Mouse (Mus musculus) kidney, embryonic 15.5 days (tissue): ENCODE measurements at regions not wholly inside any gene's neighbourhood (a gene's known extent, or its start where the extent isn't known, plus 50 kb on each side); places are given as distances from the start of the nearest gene placed in this dataset.

ENCODE experiments used
- ATAC-seq: fragments of 200-750 bp; cut with Nextera tagmentation; replicated peaks from 2 replicates; pipeline ENCODE4 v1.8.0; 2017; ENCODE audit warnings: moderate TSS enrichment; ENCODE audit not compliant: low FRiP score
- H3K27ac ChIP-seq: fragments of 300-500 bp; sonication (generic); 2 replicates; pipeline ENCODE4 v1.5.1; 2015; ENCODE audit warnings: mild to moderate bottlenecking, inconsistent platforms
- H3K27me3 ChIP-seq: fragments of 300-500 bp; sonication (generic); 2 replicates; pipeline ENCODE4 v1.6.1; 2015; ENCODE audit warnings: inconsistent platforms
- H3K36me3 ChIP-seq: fragments of 300-500 bp; sonication (generic); 2 replicates; pipeline ENCODE4 v1.6.1; 2015; ENCODE audit warnings: inconsistent platforms
- H3K4me1 ChIP-seq: fragments of 300-500 bp; sonication (generic); 2 replicates; pipeline ENCODE4 v1.6.1; 2015; ENCODE audit warnings: inconsistent platforms
- H3K4me2 ChIP-seq: fragments of 300-500 bp; sonication (generic); 2 replicates; pipeline ENCODE4 v1.6.1; 2015; ENCODE audit warnings: moderate library complexity, mild to moderate bottlenecking, inconsistent platforms
- H3K4me3 ChIP-seq: fragments of 300-500 bp; sonication (generic); replicated peaks from 2 replicates; pipeline ENCODE4 v1.5.1; 2015; ENCODE audit warnings: mild to moderate bottlenecking, inconsistent platforms
- H3K9ac ChIP-seq: fragments of 300-500 bp; sonication (generic); 2 replicates; pipeline ENCODE4 v1.6.1; 2015; ENCODE audit warnings: mild to moderate bottlenecking, inconsistent platforms
- H3K9me3 ChIP-seq: fragments of 300-500 bp; sonication (generic); replicated peaks from 2 replicates; pipeline ENCODE4 v1.6.1; 2016; ENCODE audit warnings: inconsistent platforms
- WGBS: fragments of 180-500 bp; shearing (Covaris S2); methylation state at CpG from one replicate; pipeline ENCODE4 v1.1.7; 2015; ENCODE audit warnings: mixed read lengths; 5-methylcytosine and 5-hydroxymethylcytosine counted together

GRCm38 (mm10) chr9:31684812-31685188 is 220.5 kb upstream of the Tmem45b start:
- H3K36me3 ChIP-seq = no peaks in the 10 kb centered on the region
- H3K4me2 ChIP-seq = peak overlapping the region; percentile 43; the same call in 1 of the 2 replicates
- no peak for ATAC-seq
- H3K4me1 ChIP-seq = peaks cover 76% of the 10 kb centered on the region
- no peak overlapping the region for H3K27ac ChIP-seq
- H3K9ac ChIP-seq = no peak overlapping the region
- H3K4me3 ChIP-seq = no peak overlapping the region
- no peaks in the 10 kb centered on the region for H3K9me3 ChIP-seq
- 0 out of 2 replicates have a peak, but pooled peaks cover 10% of the 10 kb centered on the region for H3K27me3 ChIP-seq
- WGBS = 53% methylated on average over 8 of the region's 8 CpGs

DNA sequence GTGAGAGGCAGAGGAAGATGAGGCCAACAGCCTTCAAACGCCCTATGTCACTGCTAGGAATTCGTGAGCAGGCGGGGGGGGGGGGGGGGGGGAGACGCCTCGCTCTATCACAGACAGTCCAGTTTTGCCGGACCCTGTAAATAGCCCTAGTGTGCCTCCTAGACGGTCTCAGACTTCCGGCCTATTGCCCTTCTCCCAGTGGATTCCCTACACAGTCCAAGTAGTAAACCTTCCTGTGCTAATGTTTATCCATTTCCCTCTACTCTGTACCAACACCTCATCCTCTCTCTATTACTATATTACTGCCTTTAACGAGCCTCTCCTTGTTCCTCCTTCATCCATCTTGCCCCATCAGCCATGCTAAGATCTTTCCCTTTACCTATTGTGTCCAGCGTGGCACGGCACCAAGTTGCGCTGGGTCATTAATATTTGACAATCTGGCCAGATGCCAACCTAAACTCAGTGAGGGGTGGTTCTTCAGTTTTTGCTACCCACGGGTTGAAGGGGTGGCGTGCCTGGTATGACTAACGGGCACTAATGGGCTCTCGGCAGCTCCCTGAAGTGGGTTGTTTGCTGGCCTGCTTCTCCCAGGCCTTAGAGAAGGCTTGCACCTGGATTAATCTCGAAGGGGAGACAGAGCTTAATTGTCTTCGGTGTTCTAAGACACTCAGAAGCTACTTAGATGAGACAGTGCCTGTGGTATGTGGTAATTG is 220.0 kb upstream of the Tmem45b start:
- Histone ChIP-seq H3K36me3 (no peaks in the 10 kb centered on the region), H3K27ac (no peak overlapping the region; the same call in 1 of the 2 replicates), H3K4me2 (peak overlapping the region; percentile 43), H3K4me1 (peaks cover 75% of the 10 kb centered on the region), H3K9me3 (no peaks in the 10 kb centered on the region), H3K9ac (no peak overlapping the region), H3K27me3 (0 out of 2 replicates have a peak, but pooled peaks cover 8% of the 10 kb centered on the region), H3K4me3 (no peak overlapping the region)
- 0 out of 2 replicates have a peak, but pooled peaks have one; percentile 24 for ATAC-seq
- WGBS = 26% methylated on average over 15 of the region's 18 CpGs

- ATAC-seq = peak; percentile 44
- Histone ChIP-seq H3K4me1 (peaks cover 67% of the 10 kb centered on the region), H3K4me2 (peak overlapping the region; percentile 43), H3K36me3 (no peaks in the 10 kb centered on the region), H3K4me3 (no peak overlapping the region), H3K27ac (0 out of 2 replicates have a peak overlapping the region, but pooled peaks have one; percentile 24), H3K27me3 (0 out of 2 replicates have a peak, but pooled peaks cover 5% of the 10 kb centered on the region), H3K9me3 (no peaks in the 10 kb centered on the region), H3K9ac (no peak overlapping the region)
- 4% methylated on average over 19 of the region's 19 CpGs for WGBS
Measured at GRCm38 (mm10) chr9:31683302-31684081, 219.2 kb upstream of the Tmem45b start.

GRCm38 (mm10) chr9:31682893-31683292 is 218.6 kb upstream of the Tmem45b start:
- H3K9me3 ChIP-seq = no peaks in the 10 kb centered on the region
- no peaks in the 10 kb centered on the region for H3K36me3 ChIP-seq
- ATAC-seq = no peak
- peak overlapping the region; percentile 43 for H3K4me2 ChIP-seq
- H3K27ac ChIP-seq = 0 out of 2 replicates have a peak overlapping the region, but pooled peaks have one; percentile 24
- 0 out of 2 replicates have a peak, but pooled peaks cover 5% of the 10 kb centered on the region for H3K27me3 ChIP-seq
- WGBS = 34% methylated on average over 6 of the region's 6 CpGs
- no peak overlapping the region for H3K4me3 ChIP-seq
- peaks cover 61% of the 10 kb centered on the region for H3K4me1 ChIP-seq
- H3K9ac ChIP-seq = no peak overlapping the region

DNA sequence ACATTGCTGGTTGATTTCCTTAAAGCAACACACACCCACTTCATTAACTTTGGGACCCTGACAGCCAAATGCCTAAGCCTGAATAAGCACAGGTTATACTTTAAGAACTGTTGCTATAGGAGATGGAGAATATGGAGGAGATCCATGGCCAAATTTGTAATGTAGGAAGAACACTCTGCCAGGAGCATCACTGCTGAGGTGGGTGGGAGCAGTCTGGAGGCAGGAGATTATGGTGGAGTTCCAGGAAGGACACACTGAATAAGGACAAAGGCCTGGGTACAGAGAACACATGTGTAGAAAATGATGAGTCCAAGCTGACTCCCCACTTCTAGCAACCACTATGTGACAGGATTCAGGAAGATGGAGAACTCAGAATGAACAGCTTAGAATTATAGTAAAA is 212.9 kb upstream of the Tmem45b start:
- Histone ChIP-seq H3K9me3 (no peaks in the 10 kb centered on the region), H3K9ac (no peak overlapping the region), H3K36me3 (no peaks in the 10 kb centered on the region), H3K4me1 (peaks cover 9% of the 10 kb centered on the region), H3K27ac (no peak overlapping the region), H3K4me2 (no peak overlapping the region), H3K4me3 (no peak overlapping the region), H3K27me3 (no peaks in the 10 kb centered on the region)
- no peak for ATAC-seq

DNA sequence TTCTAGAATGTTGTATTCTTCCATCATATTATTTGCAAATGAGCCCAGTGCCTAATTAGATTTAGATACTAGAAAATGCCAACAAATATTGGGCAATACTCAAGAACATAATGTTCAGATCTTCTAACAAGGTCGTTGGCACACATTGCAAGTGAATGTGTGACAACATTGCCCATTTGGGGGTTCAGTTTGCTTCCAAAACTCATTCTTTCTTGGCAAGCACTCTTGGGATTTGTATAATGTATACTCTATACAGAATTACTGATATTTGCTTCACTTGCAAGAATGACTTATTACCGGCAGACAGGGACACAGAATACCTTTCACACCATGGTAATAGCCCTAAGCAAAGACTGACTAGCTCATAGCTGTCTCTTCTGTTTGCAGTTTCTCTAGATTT is 194.8 kb upstream of the Tmem45b start:
- Histone ChIP-seq H3K36me3 (no peaks in the 10 kb centered on the region), H3K4me2 (no peak overlapping the region), H3K27me3 (no peaks in the 10 kb centered on the region), H3K9me3 (no peaks in the 10 kb centered on the region), H3K27ac (no peak overlapping the region), H3K4me1 (0 out of 2 replicates have a peak, but pooled peaks cover 3% of the 10 kb centered on the region), H3K9ac (no peak overlapping the region), H3K4me3 (no peak overlapping the region)
- ATAC-seq = no peak
- 76% methylated on average over 2 of the region's 2 CpGs for WGBS

GRCm38 (mm10) chr9:31657612-31658011 is 193.3 kb upstream of the Tmem45b start:
- 93% methylated on average over 4 of the region's 4 CpGs for WGBS
- ATAC-seq = no peak
- Histone ChIP-seq H3K36me3 (no peaks in the 10 kb centered on the region), H3K9me3 (no peaks in the 10 kb centered on the region), H3K27ac (no peak overlapping the region), H3K4me3 (no peak overlapping the region), H3K4me1 (0 out of 2 replicates have a peak, but pooled peaks cover 3% of the 10 kb centered on the region), H3K9ac (no peak overlapping the region), H3K4me2 (no peak overlapping the region), H3K27me3 (no peaks in the 10 kb centered on the region)

DNA sequence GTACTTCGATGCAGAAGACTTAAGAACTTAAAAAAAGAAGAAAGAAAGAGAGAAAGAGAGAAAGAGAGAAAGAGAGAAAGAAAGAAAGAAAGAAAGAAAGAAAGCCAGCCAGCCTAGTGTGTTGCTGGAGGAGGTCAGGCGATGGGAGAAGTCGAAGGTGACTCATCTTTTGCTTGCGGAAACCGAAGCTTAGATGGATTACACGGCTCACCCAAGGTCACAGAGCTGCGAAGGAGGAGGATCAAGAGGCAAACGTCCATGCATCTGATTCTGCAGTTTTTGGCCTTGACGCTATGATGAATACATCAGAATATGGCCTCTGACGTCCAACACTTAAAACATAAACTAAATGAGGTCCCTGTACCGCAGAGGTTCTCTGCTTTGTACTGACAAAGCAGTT is 192.4 kb upstream of the Tmem45b start:
- 50% methylated on average over 11 of the region's 11 CpGs for WGBS
- Histone ChIP-seq H3K36me3 (no peaks in the 10 kb centered on the region), H3K9ac (no peak overlapping the region), H3K4me2 (no peak overlapping the region), H3K27me3 (no peaks in the 10 kb centered on the region), H3K4me3 (no peak overlapping the region), H3K4me1 (0 out of 2 replicates have a peak, but pooled peaks cover 3% of the 10 kb centered on the region), H3K27ac (no peak overlapping the region), H3K9me3 (no peaks in the 10 kb centered on the region)
- no peak for ATAC-seq

- no peak overlapping the region for H3K4me2 ChIP-seq
- no peaks in the 10 kb centered on the region for H3K9me3 ChIP-seq
- 79% methylated on average over 6 of the region's 6 CpGs for WGBS
- no peaks in the 10 kb centered on the region for H3K36me3 ChIP-seq
- ATAC-seq = no peak
- no peak overlapping the region for H3K27ac ChIP-seq
- no peak overlapping the region for H3K4me3 ChIP-seq
- 0 out of 2 replicates have a peak, but pooled peaks cover 3% of the 10 kb centered on the region for H3K4me1 ChIP-seq
- no peak overlapping the region for H3K9ac ChIP-seq
- H3K27me3 ChIP-seq = no peaks in the 10 kb centered on the region
Measured at GRCm38 (mm10) chr9:31654747-31655146, 190.5 kb upstream of the Tmem45b start.

DNA sequence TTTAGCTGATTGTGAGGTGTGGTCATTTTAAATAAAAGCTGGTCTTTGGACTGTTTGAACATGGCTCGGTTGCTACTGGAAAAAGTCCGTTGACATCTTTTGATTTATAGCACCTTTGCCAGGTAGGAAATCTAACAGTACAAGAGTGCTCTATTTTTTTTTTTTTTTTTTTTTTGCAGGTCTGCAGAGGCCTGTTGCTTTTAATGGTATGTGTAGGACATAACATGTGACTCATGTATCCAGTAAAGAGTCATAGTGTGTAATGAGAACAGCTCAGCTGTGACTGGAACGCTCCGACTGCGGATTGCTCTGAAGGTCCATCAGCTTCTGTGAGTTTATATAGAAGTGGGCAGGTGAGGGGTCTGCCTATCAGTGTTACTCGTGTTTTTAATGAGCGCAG is 190.0 kb upstream of the Tmem45b start:
- Histone ChIP-seq H3K4me3 (no peak overlapping the region), H3K9me3 (no peaks in the 10 kb centered on the region), H3K36me3 (no peaks in the 10 kb centered on the region), H3K27me3 (no peaks in the 10 kb centered on the region), H3K9ac (no peak overlapping the region), H3K27ac (no peak overlapping the region), H3K4me2 (no peak overlapping the region), H3K4me1 (0 out of 2 replicates have a peak, but pooled peaks cover 3% of the 10 kb centered on the region)
- WGBS = 77% methylated on average over 7 of the region's 7 CpGs
- ATAC-seq = no peak

- ATAC-seq = no peak
- 81% methylated on average over 3 of the region's 3 CpGs for WGBS
Measured at GRCm38 (mm10) chr9:31653788-31654187, 189.5 kb upstream of the Tmem45b start.

More at GRCm38 (mm10) chr9:31653788-31654187, 189.5 kb upstream of the Tmem45b start:
- Histone ChIP-seq H3K9me3 (no peaks in the 10 kb centered on the region), H3K27ac (no peak overlapping the region), H3K9ac (no peak overlapping the region), H3K27me3 (no peaks in the 10 kb centered on the region), H3K4me1 (0 out of 2 replicates have a peak, but pooled peaks cover 3% of the 10 kb centered on the region), H3K36me3 (no peaks in the 10 kb centered on the region), H3K4me3 (no peak overlapping the region), H3K4me2 (no peak overlapping the region)
